Mouse (Mus musculus) forebrain, embryonic 11.5 days (tissue): ENCODE results near the gene Slamf7. TPM values are rescaled to one million over a fixed set of nuclear protein-coding genes. Genes with fewer than 3 reads are reported as not detected.

Experiments
- ATAC-seq: fragments of 200-750 bp; cut with Nextera tagmentation; replicated peaks from 2 replicates; pipeline ENCODE4 v1.8.0; 2017; ENCODE audit warnings: moderate TSS enrichment; ENCODE audit not compliant: low FRiP score
- DNase-seq: peaks from one replicate; pipeline ENCODE4 v3.0.0-alpha.2; 2017; ENCODE audit warnings: low spot score
- H3K27ac ChIP-seq: fragments of 300-500 bp; sonication (generic); 2 replicates; pipeline ENCODE4 v1.5.1; 2014; ENCODE audit warnings: low read depth, low read length
- H3K27me3 ChIP-seq: fragments of 300-500 bp; sonication (generic); 2 replicates; pipeline ENCODE4 v1.6.1; 2014; ENCODE audit warnings: mild to moderate bottlenecking, low read length, mixed read lengths; ENCODE audit not compliant: control insufficient read depth, insufficient read depth
- H3K36me3 ChIP-seq: fragments of 300-500 bp; sonication (generic); 2 replicates; pipeline ENCODE4 v1.6.1; 2014; ENCODE audit warnings: mild to moderate bottlenecking, low read length, moderate library complexity, mixed read lengths; ENCODE audit not compliant: control insufficient read depth, insufficient read depth
- H3K4me1 ChIP-seq: fragments of 300-500 bp; sonication (generic); replicated peaks from 2 replicates; pipeline ENCODE4 v1.6.1; 2014; ENCODE audit warnings: low read length, mixed read lengths; ENCODE audit not compliant: control insufficient read depth, insufficient read depth
- H3K4me2 ChIP-seq: fragments of 300-500 bp; sonication (generic); 2 replicates; pipeline ENCODE4 v1.6.1; 2014; ENCODE audit warnings: low read depth, mild to moderate bottlenecking, low read length, moderate library complexity, mixed read lengths; ENCODE audit not compliant: severe bottlenecking
- H3K4me3 ChIP-seq: fragments of 300-500 bp; sonication (generic); 2 replicates; pipeline ENCODE4 v1.5.1; 2014; ENCODE audit warnings: low read depth, low read length
- H3K9ac ChIP-seq: fragments of 300-500 bp; sonication (generic); 2 replicates; pipeline ENCODE4 v1.6.1; 2014; ENCODE audit warnings: low read length
- H3K9me3 ChIP-seq: fragments of 300-500 bp; sonication (generic); 2 replicates; pipeline ENCODE4 v1.6.1; 2016; ENCODE audit warnings: low read length, mixed read lengths; ENCODE audit not compliant: control insufficient read depth
- WGBS: fragments of 180-500 bp; shearing (Covaris S2); extraction: QIAGEN DNeasy Blood & Tissue Kit; methylation state at CpG from one replicate; pipeline ENCODE4 v1.1.7; 2014; 5-methylcytosine and 5-hydroxymethylcytosine counted together
- polyA plus RNA-seq: library from polyadenylated mRNA; unstranded; fragments of >200 nt; fragmentation: Nextera tagmentation; extraction: Ambion mirVana; gene quantifications from 2 replicates; pipeline ENCODE4 v1.2.1, GENCODE M21; 2014

The Slamf7 gene
- polyA plus RNA-seq: not detected in 2 replicates

DNA sequence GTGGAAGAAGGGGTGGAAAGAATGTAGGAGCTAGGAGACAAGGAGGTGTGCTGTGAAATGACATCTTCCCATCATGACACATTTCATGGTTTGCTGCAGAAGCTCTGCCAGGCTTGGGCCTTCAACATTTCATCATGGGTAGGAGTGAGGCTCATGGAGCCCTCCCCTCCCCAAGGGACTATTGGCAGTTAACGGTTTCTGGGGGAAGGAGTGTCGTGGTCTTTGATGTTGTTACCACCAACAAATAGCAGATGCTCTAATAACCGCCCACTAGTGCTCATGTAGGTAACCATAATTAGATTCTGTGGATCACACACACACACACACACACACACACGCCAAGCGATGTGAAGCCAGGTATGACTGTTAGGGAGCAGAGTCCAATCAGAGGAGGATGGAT, at the start of gene Slamf7:
Gene Slamf7 (minus strand): TSS at position 302 of the 400 bp plus-strand sequence.
- WGBS: 82% methylated on average over 5 of the region's 5 CpGs
- Histone ChIP-seq H3K9ac (no peak within 1 kb of the TSS), H3K4me3 (no peak within 1 kb of the TSS), H3K27me3 (no peaks in the 10 kb centered on the region), H3K36me3 (no peaks in the 10 kb centered on the region), H3K4me2 (no peak within 1 kb of the TSS), H3K4me1 (no peaks in the 10 kb centered on the region), H3K27ac (no peak within 1 kb of the TSS), H3K9me3 (no peaks in the 10 kb centered on the region)
- DNase-seq (no peak), ATAC-seq (no peak)

DNA sequence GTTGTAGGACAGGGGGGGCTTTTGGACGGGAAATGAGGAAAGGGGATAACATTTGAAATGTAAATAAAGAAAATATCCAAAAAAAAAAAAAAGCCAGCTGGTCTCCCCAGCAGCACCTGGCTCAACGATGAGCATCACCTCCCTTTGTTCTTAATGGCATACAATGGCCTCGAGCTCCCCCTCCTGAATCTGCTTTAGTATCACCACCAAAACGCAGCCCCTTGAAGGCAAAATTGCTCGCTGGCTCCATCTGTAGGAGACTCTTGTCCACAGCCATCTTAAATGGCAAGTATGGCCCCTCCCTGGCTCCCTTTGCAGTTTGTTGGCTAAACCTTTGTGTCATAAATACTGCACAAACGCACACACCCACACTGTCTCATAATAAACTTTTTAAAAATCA, 46.1 kb upstream of the Slamf7 start:
- Histone ChIP-seq H3K9me3 (no peaks in the 10 kb centered on the region), H3K27me3 (no peaks in the 10 kb centered on the region), H3K36me3 (no peaks in the 10 kb centered on the region), H3K27ac (no peak overlapping the region), H3K4me2 (no peak overlapping the region), H3K9ac (no peak overlapping the region), H3K4me1 (no peaks in the 10 kb centered on the region), H3K4me3 (no peak overlapping the region)
- ATAC-seq: no peak; the same call in 1 of the 2 replicates
- DNase-seq: peak; percentile 60
- 20% methylated on average over 6 of the region's 6 CpGs for WGBS

DNA sequence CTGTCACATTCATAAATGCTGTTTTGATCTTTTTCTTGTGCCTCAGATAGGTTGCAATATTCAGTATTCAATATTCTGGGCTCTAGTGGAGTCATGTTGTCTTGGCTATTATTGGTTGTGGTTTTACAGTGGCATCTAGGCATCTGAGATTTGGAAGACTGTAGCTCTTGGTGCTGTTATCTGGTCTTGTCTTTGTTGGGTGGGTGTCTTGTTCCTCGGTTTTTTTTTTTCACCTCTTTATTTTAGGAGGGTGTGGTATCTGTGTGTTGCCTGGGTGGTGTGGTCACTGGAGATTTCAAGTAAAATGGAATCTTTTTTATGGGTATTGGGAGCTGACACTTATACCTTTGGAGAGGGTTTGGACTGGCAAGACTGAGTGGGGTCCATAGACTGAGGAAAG, 41.1 kb upstream of the Slamf7 start:
- 85% methylated on average over 1 of the region's 1 CpGs for WGBS
- H3K4me3 ChIP-seq: no peak overlapping the region
- DNase-seq: no peak
- H3K9ac ChIP-seq: no peak overlapping the region
- H3K36me3 ChIP-seq: no peaks in the 10 kb centered on the region
- no peak overlapping the region for H3K4me2 ChIP-seq
- no peak for ATAC-seq
- H3K4me1 ChIP-seq: no peaks in the 10 kb centered on the region
- no peaks in the 10 kb centered on the region for H3K9me3 ChIP-seq
- no peak overlapping the region for H3K27ac ChIP-seq
- H3K27me3 ChIP-seq: no peaks in the 10 kb centered on the region

DNA sequence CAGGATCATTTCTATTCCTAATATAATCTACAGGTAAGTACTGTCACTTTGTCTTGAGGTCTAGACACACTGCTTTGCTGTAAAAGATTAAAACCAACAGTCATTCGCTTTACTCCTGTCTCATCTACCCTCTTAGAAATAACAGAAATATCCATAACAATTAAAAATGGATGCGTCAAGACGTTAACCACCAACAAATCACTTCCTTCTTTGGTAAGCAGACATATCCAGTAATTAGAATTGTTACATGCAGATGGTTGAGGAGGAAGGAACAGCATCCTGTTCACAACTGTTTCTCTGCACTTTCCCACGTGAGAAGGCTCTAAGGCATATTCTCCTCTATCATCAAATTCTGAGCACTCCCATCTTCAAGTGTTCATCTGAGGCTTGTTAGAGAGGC, 34.5 kb upstream of the Slamf7 start:
- H3K9me3 ChIP-seq: no peaks in the 10 kb centered on the region
- no peaks in the 10 kb centered on the region for H3K4me1 ChIP-seq
- H3K9ac ChIP-seq: no peak overlapping the region
- WGBS: 92% methylated on average over 4 of the region's 4 CpGs
- H3K4me3 ChIP-seq: no peak overlapping the region
- H3K4me2 ChIP-seq: no peak overlapping the region
- H3K27ac ChIP-seq: no peak overlapping the region
- no peak for DNase-seq
- ATAC-seq: no peak
- no peaks in the 10 kb centered on the region for H3K27me3 ChIP-seq
- H3K36me3 ChIP-seq: no peaks in the 10 kb centered on the region

DNA sequence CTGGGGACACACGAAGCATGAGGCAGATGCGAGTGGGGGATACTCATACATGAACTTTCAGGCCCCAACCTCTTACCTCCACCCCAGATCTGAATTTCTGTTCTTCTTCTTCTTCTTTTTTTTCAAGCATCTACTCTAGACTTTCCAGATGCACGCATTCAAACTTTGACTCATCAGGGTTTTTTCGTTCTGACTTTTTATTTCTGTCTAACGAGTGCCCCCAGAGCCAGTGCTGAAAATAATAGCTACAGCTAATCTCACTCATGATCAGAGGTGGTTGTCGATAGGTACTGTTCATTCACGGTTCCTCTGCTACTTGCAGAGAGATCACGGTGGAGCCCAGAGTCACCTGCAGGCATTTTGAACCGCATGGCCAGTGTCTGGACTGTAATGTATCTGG, 32.1 kb upstream of the Slamf7 start:
- no peaks in the 10 kb centered on the region for H3K4me1 ChIP-seq
- H3K9me3 ChIP-seq: no peaks in the 10 kb centered on the region
- H3K4me3 ChIP-seq: no peak overlapping the region
- H3K27me3 ChIP-seq: no peaks in the 10 kb centered on the region
- no peak overlapping the region for H3K9ac ChIP-seq
- no peaks in the 10 kb centered on the region for H3K36me3 ChIP-seq
- DNase-seq (no peak), ATAC-seq (no peak)
- WGBS: 92% methylated on average over 9 of the region's 9 CpGs
- no peak overlapping the region for H3K4me2 ChIP-seq
- no peak overlapping the region for H3K27ac ChIP-seq

DNA sequence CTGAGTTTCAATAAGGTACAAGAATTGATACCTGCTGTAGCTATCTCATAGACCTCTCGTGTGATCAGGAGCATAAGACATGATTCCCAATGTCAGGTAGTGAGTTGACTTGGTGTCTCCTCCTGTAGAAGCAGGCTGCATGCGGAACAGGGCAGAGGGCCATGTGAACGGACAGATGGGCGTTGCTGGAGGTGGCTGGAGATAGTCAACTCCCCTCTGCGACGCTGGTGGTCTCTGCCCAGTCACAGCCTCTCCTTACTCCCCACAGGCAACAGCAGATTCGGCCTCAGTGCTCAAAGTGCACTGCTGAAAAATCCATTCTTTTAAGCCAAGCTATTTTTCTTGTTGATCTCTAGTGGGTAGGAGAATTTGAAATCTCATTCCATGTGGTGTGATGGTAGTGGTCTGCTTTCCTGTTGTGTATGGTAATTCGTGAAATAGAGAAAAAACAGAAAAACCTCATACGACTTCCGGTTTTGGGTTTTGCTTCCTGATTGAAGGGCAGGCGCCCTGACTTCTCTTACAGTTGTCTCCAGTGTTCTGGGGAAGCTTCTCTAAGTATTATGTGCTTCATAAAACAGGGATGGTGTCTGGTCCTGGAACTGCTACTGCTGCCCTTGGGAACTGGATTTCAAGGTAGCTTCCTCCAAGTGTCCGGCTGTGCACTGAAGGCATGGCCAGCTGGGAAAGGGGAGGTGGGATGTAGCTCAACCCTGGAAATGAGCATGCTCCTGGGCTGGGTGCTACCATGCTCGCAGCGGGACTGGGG, 28.9 kb upstream of the Slamf7 start, which contains the start of gene Cd48:
Gene Cd48 (plus strand): TSS at position 479 of the 769 bp plus-strand sequence.
- 87% methylated on average over 14 of the region's 14 CpGs for WGBS
- H3K4me3 ChIP-seq: no peak within 1 kb of the TSS
- no peak within 1 kb of the TSS for H3K4me2 ChIP-seq

DNA sequence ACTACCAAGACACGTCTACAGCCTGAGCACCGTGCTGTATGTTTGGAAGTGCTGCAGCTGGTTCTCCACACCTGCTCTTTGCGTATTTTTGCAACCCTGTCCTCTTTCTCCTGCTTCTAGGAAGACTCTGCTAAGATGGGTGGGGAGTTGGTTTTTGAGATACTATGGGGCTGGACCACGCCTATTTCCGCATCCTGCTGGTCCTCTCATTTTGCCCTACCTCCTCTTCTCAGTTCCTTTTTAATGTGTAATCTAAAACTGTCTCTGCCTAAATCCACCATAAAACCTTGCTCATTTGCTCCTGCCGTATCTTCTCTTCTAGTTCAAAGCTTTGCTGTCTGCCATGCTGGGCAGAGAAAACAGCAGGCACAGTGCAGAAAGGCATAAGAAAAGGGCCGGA, 28.2 kb upstream of the Slamf7 start:
- Histone ChIP-seq H3K4me1 (no peaks in the 10 kb centered on the region), H3K4me2 (no peak overlapping the region), H3K36me3 (no peaks in the 10 kb centered on the region), H3K4me3 (no peak overlapping the region), H3K27me3 (no peaks in the 10 kb centered on the region), H3K9ac (no peak overlapping the region), H3K9me3 (no peaks in the 10 kb centered on the region), H3K27ac (no peak overlapping the region)
- ATAC-seq: no peak
- no peak for DNase-seq
- WGBS: 91% methylated on average over 7 of the region's 7 CpGs

More for the DNA sequence above, 28.9 kb upstream of the Slamf7 start, which contains the start of gene Cd48:
- Histone ChIP-seq H3K9ac (no peak within 1 kb of the TSS), H3K27ac (no peak within 1 kb of the TSS), H3K36me3 (no peaks in the 10 kb centered on the region), H3K27me3 (no peaks in the 10 kb centered on the region), H3K9me3 (no peaks in the 10 kb centered on the region), H3K4me1 (no peaks in the 10 kb centered on the region)
- DNase-seq (no peak), ATAC-seq (no peak)

DNA sequence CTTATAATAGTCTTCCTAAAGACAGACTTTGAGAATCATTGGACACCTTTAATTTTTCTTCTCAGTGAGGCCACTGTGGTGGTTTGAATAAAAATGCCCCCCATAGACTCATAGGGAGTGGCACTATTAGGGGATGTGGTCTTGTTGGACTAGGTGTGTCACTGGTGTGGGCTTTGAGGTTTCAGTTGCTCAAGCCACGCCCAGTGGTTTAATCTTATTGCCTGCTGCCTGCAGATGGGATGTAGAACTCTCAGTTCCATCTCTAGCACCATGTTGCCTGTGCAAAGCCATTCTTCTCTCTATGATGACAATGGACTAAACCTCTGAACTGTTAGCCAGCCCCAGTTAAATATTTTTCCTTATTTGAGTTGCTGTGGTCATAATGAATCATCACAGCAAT, 24.9 kb upstream of the Slamf7 start:
- DNase-seq: no peak
- Histone ChIP-seq H3K9ac (no peak overlapping the region), H3K4me3 (no peak overlapping the region), H3K27ac (no peak overlapping the region), H3K36me3 (no peaks in the 10 kb centered on the region), H3K4me2 (no peak overlapping the region), H3K4me1 (no peaks in the 10 kb centered on the region), H3K27me3 (no peaks in the 10 kb centered on the region), H3K9me3 (no peaks in the 10 kb centered on the region)
- WGBS: 86% methylated on average over 1 of the region's 1 CpGs
- ATAC-seq: no peak

DNA sequence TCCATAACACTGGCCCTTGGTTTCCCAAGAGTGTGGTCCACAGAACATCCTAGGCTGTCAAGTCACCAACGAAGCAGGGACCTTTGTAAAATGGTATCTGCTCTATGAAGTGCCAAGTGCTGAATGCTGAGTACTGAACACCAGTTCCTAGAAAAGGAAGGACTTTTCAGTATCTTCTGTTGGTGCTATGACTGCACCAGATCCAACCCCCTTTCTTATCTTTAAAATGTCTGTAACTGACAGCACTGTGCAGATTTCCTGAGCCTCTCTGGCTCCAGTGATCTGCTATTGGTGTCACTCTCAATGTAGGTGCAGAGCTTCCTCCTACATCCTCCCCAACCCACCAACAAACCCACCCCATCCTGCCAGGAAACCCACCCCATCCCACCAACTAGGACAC, 21.6 kb upstream of the Slamf7 start:
- no peaks in the 10 kb centered on the region for H3K9me3 ChIP-seq
- H3K4me1 ChIP-seq: no peaks in the 10 kb centered on the region
- no peak for DNase-seq
- ATAC-seq: no peak
- WGBS: 80% methylated on average over 1 of the region's 1 CpGs
- H3K36me3 ChIP-seq: no peaks in the 10 kb centered on the region
- H3K9ac ChIP-seq: no peak overlapping the region
- no peak overlapping the region for H3K4me3 ChIP-seq
- H3K27ac ChIP-seq: no peak overlapping the region
- H3K27me3 ChIP-seq: no peaks in the 10 kb centered on the region
- no peak overlapping the region for H3K4me2 ChIP-seq
